Mouse (Mus musculus): ENCODE results near the gene Gng8.
A peak's percentile ranks its signal among the peaks of the same experiment; 100 is the strongest.

Gng8 gene

DNA sequence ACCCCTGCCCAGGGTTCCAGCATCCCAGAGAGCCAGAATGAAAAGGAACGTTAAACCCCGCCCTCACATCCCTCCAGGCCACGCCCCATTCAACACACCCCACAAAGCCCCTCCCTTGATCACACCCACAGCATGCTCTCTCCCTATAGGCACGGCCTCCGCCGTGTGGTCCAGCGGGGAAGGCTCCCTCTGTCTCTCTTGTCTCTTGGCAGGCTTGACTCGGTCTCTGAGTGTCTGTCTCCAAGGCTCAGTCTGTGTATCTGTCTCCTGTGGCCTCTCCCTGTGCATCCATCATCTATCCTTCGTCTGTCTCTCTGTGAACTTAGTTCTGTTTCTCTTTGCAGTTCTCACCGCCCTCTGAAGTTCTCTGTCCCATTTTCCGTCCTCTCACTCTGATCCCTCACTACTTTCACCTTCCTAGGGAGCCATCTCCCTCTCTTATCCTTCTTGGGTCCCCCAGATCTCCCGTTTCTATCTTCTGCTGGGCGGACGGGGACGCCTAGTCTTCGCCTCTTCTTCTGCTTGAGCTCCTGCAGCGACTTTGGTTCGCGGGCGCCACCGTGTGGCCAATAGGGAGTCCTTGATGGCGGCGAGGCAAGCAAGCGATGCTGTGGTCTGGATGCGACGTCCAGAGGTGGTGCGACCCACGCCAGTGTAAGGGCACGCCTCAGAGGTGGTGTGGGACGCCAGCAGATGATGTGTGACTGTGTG is at the start of gene Gng8:
Gene Gng8, plus strand, starts transcription at position 146 of the 711 bp plus-strand sequence.
- DNase-seq: peak; percentile 66 to 84

DNA sequence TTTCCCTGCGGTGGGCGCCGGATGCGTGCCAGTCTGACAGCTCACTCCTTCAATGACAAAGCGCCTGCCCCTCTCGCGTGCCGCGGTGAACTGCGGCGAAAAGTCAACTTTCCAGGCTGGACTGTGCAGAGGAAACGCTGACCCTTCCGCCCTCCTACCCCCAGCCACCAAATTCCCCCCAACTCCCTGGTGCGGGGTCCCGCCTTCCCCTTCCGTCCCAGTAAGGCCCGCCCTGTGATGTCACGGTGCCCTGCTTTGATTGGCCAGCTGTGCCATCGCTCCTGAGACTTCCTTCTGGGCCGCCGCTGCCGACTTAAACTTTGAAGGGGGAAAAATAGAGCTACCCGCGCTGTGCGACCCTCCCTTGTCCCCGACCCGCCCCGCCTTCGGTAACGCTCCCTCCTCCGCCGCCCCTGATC is 48.9 kb upstream of the Gng8 start, which contains the start of gene Prkd2:
Gene Prkd2, plus strand, starts transcription at position 258 of the 419 bp plus-strand sequence.
- DNase-seq: peak; percentile 90 to 93

DNA sequence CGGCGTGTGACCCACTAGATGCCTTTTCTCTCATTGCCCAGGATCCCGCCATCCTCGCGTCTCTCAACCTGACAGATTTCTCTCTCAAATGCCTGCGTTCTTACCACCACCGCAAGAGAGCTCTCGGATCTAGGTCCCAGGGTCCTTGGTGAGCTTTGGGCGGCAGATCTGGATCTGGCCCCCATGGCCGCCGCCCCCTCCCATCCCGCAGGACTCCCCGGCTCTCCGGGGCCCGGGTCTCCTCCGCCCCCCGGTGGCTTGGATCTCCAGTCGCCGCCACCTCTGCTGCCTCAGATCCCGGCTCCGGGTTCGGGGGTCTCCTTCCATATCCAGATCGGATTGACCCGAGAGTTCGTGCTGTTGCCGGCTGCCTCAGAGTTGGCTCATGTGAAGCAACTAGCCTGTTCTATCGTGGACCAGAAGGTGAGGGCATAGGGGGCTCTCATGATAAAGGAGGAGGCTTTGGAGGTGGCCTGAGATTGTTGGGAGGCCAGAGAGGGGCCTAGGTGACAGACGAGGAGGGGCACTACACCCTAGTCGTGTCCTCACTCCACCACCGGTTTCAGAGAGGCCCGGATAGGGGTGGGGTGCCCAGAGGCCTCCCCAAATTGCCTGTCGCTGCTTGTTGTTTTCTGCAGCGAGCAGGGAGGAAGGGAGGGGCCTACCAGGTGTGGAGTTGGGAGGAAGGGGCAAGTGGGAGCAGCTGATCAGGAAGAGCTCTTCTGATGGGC is 48.0 kb upstream of the Gng8 start:
- DNase-seq: peak in 1 of 2 experiments; percentile 25

DNA sequence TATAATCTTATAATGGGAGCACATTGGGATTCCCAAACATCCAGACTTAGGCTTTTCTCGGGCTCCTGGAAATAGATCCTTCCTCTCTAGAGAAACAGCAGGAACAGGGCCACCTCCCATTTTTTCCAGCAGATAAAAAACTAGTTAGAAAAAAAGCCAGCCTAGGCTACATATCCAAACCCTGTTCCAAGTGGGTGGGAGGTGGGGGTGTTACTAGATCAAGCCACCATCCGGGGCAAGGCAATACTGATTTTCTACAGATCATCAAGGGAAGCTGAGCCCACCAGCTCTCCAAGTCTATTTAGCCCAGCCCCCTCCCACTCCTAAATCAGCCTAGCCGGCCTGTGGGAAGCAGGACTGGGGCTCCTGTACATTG is 46.9 kb upstream of the Gng8 start:
- DNase-seq: no peak

DNA sequence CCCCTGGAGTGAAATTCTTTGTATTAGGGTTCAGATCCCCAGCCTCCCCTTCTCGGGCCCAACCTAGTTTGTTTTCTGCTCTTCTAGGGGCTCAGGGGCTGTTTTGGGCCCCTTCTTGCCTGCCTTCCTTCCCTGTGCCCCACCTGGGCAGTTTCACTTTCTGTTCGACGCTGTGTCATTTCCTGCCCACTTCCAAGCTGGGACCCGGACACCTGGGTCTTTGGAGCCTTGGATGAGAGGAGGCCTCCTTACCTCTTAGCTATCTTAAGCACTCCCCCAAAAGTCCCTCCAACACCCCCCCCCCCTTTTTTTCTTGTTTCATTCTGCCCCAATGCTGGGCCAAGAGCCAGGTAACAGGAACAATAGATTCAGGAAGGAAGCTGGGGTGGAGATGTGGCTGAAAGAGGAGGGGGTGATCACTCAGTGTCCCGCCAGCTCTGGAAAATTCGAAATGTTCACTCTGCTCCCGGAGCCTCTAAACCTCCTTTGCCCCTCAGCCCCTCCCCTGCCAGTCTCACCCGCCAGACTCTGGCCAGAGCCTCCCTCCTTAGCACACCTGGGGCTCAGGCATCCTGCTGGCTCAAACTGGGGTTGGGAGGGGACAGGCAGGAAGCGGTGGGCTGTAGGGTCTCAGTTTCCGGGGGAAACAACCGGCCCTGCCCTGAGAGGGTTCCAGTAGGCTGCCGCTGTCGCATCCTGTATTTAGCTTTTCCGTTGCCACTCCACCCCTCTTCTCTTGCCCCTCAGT is 46.3 kb upstream of the Gng8 start:
- DNase-seq: peak; percentile 43 to 45

DNA sequence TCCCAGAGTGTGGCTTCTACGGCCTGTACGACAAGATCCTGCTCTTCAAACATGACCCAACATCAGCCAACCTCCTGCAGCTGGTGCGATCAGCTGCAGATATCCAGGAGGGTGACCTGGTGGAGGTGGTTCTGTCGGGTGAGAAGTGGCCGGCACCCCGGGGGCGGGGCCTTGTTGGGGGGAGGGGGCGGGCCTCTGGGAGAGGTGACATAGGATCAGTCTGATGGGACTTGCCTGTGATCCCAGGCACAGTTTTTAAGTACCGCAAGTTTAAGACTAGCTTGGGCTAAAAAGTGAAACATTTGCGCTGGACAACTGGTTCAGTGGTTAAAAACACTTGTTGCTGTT is 45.8 kb upstream of the Gng8 start:
- no peak for DNase-seq

DNA sequence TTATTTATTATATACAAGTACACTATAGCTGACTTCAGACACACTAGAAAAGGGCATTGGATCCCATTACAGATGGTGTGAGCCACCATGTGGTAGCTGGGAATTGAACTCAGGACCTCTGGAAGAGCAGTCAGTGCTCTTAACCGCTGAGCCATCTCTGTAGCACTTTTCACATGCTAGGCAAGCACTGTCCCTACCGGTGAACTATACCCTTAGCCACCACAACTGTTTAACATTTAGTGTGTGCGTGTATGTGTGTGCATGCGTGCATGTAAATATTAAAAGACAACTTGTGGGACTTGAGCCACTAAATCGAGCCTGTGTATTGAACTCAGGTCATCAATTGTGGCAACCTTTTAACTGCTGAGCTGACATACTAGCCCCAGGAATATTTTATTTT is 44.8 kb upstream of the Gng8 start:
- DNase-seq: no peak

GRCm38 (mm10) chr7:16847507-16847906 is 44.1 kb upstream of the Gng8 start:
- no peak for DNase-seq

DNA sequence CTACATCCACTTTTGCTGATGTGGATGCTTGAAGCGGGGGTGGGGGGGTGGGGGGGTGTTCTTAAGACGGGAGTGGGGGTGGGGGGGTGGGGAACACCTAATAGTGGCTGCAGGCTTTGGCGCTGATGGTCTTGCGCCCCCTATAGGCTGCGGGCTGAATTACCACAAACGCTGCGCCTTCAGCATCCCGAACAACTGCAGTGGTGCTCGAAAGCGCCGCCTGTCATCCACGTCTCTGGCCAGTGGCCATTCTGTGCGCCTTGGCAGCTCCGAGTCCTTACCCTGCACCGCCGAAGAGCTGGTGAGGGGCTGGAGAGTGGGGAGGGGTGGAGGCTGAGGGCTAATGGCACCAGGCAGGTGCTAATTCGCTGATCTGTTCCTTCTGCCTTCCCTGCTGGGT is 43.0 kb upstream of the Gng8 start:
- peak in 1 of 2 experiments; percentile 40 for DNase-seq

- DNase-seq: no peak
Observed at GRCm38 (mm10) chr7:16851636-16852035, 40.0 kb upstream of the Gng8 start.

GRCm38 (mm10) chr7:16853302-16853831 is 38.2 kb upstream of the Gng8 start:
- no peak for DNase-seq

GRCm38 (mm10) chr7:16858336-16858735 is 33.2 kb upstream of the Gng8 start:
- peak in 1 of 2 experiments; percentile 52 for DNase-seq

GRCm38 (mm10) chr7:16859902-16860651 is 31.5 kb upstream of the Gng8 start:
- DNase-seq: peak in 1 of 2 experiments; percentile 57

DNA sequence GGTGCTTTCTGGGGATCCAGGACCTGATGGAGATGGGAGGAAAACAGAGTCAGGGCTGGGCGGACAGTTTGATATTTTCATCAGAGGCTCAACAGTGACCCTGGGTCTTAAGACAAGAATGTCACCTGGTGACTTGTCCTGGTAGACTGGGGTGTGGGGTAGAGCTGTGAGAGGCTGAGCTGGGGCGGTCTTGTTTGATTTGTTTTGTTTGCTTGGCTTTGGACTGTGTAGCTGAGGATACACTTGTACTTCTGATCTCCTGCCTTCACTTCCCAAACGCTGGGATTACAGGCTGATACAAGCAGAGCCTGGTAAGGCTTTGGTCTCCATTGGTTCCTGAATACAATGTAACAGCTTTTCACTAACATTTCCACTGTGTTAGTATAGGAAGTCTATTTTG is 24.1 kb upstream of the Gng8 start:
- DNase-seq: no peak

DNA sequence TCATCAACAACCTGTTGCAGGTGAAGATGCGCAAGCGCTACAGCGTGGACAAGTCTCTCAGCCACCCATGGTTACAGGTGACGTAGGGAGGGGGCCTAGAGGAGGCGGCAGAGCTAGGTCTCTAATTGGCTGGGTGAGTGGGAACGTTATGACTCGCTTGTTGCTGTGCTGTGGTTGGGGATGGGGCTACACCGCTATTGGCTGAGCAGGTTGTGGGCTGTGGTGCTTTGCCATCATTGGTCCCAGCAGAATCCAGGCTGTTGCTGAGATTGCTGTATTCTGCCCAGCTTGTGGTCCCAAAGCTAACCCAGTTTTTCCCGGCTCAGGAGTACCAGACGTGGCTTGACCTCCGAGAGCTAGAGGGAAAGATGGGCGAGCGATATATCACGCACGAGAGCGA is 22.1 kb upstream of the Gng8 start:
- DNase-seq: no peak

DNA sequence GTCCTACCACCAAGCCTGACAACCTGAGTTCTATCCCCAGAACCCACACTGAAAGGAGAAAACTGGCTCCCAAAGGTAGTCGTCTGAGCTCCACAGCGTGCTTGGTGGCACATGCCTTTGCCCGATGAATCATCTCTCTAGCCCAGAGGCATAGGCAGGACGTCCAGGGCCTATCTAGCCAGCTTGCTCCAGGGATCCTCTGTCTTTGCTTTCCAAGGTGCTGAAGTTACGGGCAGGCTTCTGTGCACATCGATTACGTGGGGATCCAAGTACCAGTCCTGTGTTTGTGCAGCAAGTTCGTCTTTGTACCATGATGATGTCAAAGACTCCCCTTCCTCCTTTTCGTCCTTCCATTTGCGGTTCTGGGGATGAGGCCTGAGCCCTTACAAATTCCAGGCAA is 20.0 kb upstream of the Gng8 start:
- DNase-seq: no peak

GRCm38 (mm10) chr7:16872478-16872877 is 19.1 kb upstream of the Gng8 start:
- no peak for DNase-seq

- no peak for DNase-seq
Observed at GRCm38 (mm10) chr7:16873392-16873791, 18.2 kb upstream of the Gng8 start.

- peak; percentile 63 to 69 for DNase-seq
Observed at GRCm38 (mm10) chr7:16874190-16874589, 17.4 kb upstream of the Gng8 start.

DNA sequence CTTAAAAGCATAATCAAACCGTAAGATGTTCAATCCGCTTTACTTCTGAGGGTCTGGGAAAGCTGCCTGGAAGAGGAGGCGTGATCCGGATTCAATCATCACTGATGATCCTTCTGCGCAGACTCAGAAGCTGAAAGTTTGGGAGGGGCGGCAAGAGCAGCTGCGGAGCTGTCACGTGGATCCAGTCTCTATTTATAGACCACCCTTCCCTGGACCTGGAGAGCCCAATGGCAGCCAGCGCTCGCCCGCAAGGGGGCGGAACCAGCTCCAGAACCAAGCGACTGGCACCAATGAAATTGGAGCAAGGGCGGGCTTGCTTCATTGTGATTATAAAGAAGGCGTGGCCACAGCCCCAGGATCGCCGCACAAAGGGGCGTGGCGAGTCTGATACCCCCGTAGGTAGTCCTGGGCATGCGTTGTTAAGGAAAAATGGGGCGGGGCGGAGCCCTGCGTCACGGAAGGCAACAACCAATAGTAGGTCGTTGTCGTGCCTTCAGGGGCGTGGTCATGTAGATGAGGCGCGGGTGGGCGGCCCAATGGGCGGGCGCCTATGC is 16.8 kb upstream of the Gng8 start:
- peak; percentile 100 for DNase-seq

DNA sequence AGATGAGACGGTGACA is 16.5 kb upstream of the Gng8 start, which contains the start of gene Dact3:
Gene Dact3, plus strand, starts transcription at position 8 of the 16 bp plus-strand sequence.
- DNase-seq: no peak

- DNase-seq: no peak
Observed at GRCm38 (mm10) chr7:16875326-16875725, 16.3 kb upstream of the Gng8 start.

DNA sequence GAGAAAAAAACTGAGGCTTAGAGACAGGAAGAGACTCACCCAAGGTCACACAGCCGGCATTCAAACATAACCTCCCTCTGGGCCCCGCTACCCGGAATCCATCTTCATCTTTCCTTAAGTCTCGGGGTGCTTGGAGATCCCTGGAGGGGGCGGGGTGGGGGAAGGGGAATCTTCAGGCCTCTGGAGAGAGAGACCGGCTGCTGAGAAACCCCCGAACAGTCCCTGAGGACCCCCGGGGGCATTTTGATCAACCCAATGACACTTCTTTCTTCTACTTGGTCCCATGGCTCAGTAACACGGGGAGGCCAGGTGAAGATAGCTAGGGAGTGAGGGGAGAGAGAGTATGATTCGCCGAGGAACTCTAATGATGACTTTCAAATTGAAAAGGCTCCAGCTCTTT is 15.6 kb upstream of the Gng8 start:
- no peak for DNase-seq

Data from kidney, adult 8-10 months (tissue).